Mouse (Mus musculus) gastrocnemius, adult 8-10 months (tissue): ENCODE measurements around the gene 5330417C22Rik. TPM values are rescaled to one million over a fixed set of nuclear protein-coding genes. Genes with fewer than 3 reads are reported as not detected.

Source experiments
- DNase-seq, 2 experiments: peaks; one replicate each; pipeline ENCODE4 v3.0.0; 2022; ENCODE audit warnings: low spot score in 2 of 2
- total RNA-seq, 4 experiments: library from RNA; stranded (reverse); gene quantifications; 2 replicates each; pipeline ENCODE4 v1.2.4; 2022

Gene 5330417C22Rik
- total RNA-seq, 4 experiments from 2014 or later = 0.19 to 0.31 TPM; not detected in 2

DNA sequence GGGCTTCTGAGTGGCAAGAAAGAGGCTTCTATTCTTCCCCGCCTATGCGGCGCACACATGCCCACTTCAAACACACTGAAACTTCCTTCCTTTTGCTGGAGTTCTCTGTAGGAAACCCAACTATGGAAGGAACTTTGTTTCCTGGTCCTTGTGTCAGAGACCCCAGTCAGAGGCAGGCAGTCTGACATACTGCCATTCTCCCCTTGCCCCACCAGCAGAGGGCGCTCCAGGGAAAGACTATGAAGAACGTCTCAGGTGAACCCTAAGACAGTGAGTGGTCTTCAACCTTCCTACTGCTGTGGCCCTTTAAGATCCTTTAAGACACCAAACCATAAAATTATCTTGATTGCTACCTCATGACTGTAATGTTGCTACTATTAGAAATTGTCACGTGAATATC lies 69.9 kb downstream of the 5330417C22Rik start:
- peak; percentile 31 to 41 for DNase-seq

GRCm38 (mm10) chr3:108458866-108459265 lies 77.5 kb downstream of the 5330417C22Rik start:
- DNase-seq = no peak

DNA sequence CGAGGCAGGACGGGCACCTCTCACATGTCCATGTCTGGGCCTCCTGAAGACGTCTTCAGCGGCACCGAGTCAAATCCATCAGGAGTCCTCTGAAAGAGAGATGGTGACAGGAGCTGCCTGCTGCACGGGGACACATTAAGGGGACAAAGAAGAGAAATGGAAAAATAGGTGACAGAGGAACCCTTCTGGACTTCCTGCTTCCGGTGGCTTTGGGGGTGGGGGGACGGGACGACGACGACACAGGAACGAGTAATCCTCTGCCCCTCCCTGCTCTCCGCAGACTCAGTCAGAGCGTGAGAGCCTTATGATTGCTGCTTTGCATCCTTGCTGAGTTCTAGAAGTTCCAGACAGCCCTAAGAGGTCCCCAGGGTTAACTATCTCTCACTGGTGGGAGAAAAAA lies 78.0 kb downstream of the 5330417C22Rik start:
- DNase-seq = no peak

- DNase-seq = no peak
These were observed 82.2 kb downstream of the 5330417C22Rik start for GRCm38 (mm10) chr3:108454172-108454571.

DNA sequence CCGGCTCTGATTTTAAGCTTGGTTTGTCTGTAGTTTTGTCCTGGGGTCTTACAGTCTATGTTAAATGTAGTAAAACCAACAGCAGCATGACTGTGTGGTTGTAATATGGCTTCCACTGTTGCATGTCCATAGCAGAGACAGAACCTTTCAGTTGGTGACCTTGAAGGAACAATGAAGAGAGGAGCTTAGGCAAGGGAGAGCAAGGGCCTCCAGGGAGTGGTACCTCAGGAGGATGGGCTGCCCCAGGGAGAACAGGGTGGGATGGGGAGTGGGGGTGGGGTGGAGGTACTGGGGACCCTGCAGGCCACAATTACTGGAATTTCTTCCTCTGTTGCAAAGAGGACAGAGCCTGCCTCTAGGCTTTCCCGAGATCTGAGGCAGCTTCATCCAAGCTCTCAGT lies 84.4 kb downstream of the 5330417C22Rik start:
- DNase-seq = no peak

GRCm38 (mm10) chr3:108445366-108445705 lies 91.0 kb downstream of the 5330417C22Rik start:
- DNase-seq = no peak

- peak; percentile 86 to 91 for DNase-seq
These were observed 91.5 kb downstream of the 5330417C22Rik start, which contains the start of gene Sars for GRCm38 (mm10) chr3:108444698-108445365. Gene Sars, minus strand, starts transcription at chr3:108445209.

DNA sequence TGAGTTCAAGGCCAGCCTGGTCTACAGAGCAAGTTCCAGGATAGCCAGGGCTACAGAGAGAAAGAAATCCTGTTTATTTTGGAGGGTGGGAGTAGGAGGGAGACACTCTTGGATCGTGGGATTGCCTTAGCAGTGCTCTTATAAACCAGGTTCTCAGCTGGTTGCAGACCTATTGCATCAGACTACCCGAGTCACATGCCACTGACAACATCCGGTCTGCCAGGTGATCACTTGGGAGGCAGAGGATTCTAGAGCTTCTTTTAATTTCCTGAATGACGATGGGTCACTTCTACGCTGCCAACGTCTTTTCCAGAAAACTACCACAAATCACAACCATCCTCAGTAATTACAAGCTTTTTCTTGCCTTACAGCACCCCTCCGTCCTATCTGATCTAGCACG lies 92.3 kb downstream of the 5330417C22Rik start:
- peak in 1 of 2 experiments; percentile 14 for DNase-seq

GRCm38 (mm10) chr3:108436380-108436714 lies 100.0 kb downstream of the 5330417C22Rik start:
- DNase-seq = no peak

- DNase-seq = no peak
These were observed 100.5 kb downstream of the 5330417C22Rik start for GRCm38 (mm10) chr3:108435701-108436379.

- DNase-seq = no peak
These were observed 102.3 kb downstream of the 5330417C22Rik start for GRCm38 (mm10) chr3:108433881-108434495.

GRCm38 (mm10) chr3:108433188-108433880 lies 103.0 kb downstream of the 5330417C22Rik start:
- DNase-seq = no peak

- DNase-seq = no peak
These were observed 103.7 kb downstream of the 5330417C22Rik start for GRCm38 (mm10) chr3:108432542-108433187.

- no peak for DNase-seq
These were observed 110.7 kb downstream of the 5330417C22Rik start for GRCm38 (mm10) chr3:108425624-108426018.

DNA sequence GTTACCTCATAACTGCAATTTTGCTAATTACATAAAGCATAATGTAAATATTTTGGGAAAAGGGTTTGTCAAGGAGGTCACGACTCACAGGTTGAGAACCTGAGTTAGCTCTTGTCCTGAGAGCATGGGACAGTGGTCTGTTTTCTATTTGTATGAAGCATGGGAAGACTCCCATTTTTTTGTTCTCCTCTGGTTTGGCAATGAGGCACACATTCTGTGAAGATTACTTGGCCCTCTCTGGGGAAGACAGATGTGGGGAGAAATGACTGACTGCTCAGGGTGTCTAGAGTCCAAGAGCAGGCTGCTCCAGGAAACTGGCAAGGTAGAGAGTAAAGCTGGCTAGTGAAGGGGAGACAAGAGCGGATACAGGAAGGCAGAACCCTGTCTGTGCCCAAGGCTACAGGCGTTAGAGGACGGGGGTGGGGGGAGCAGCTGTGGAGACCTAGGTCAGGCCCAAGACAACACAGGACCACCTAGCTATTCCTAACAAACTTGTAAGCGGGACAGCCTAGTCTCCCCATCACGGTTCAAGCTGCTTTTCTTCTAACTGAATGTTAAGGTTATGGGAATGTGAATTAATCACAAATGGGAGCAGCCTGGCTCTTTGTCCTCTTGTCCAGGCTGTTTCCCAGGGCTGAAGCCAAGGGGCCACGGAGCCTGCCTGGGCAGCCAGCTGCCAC lies 111.3 kb downstream of the 5330417C22Rik start:
- no peak for DNase-seq

GRCm38 (mm10) chr3:108423844-108424801 lies 112.2 kb downstream of the 5330417C22Rik start:
- no peak for DNase-seq

GRCm38 (mm10) chr3:108423006-108423405 lies 113.3 kb downstream of the 5330417C22Rik start:
- no peak for DNase-seq

GRCm38 (mm10) chr3:108415831-108416223 lies 120.5 kb downstream of the 5330417C22Rik start:
- peak; percentile 32 to 50 for DNase-seq
